Mouse (Mus musculus) brain, adult 2 months (tissue): ENCODE measurements around the gene Bcl10.
"Not testable (repeated sequence)": the region's sequence is repeated elsewhere in the genome, so short reads cannot be mapped to it uniquely, and the experiment has no call there.

Experiments
- DNase-seq: peaks from one replicate; pipeline ENCODE4 v3.0.0; 2011; ENCODE audit warnings: low read depth, low spot score

Bcl10 gene

GRCm38 (mm10) chr3:145913263-145913662 lies 9.3 kb upstream of the Bcl10 start:
- DNase-seq: no peak

GRCm38 (mm10) chr3:145913942-145914341 lies 8.7 kb upstream of the Bcl10 start:
- not testable (repeated sequence) for DNase-seq

GRCm38 (mm10) chr3:145916374-145916773 lies 6.2 kb upstream of the Bcl10 start:
- DNase-seq: no peak

DNA sequence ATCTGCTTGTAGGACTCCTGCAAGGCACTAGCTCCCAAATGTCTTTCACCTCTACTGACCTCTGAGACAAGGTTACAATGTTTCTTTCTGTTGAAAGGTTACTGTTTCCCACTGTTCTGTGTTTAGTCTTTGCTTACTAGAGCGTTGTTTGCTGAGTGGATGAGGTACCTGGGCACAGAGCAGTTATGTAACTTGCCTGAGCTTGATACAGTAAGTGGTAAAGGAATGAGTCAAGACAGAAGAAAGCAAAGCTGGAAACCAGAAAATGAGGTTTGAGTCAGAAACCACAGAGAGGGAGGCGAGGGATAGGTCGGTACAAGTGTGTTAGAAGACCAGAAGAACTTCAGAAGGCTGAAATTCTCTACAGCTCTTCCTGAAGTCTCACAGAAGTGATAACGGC lies 5.8 kb upstream of the Bcl10 start:
- DNase-seq: no peak

GRCm38 (mm10) chr3:145922971-145923370 lies 367 bp downstream of the Bcl10 start:
- DNase-seq: no peak

- peak; percentile 100 for DNase-seq
Observed at GRCm38 (mm10) chr3:145923874-145924577, 1.4 kb downstream of the Bcl10 start.

DNA sequence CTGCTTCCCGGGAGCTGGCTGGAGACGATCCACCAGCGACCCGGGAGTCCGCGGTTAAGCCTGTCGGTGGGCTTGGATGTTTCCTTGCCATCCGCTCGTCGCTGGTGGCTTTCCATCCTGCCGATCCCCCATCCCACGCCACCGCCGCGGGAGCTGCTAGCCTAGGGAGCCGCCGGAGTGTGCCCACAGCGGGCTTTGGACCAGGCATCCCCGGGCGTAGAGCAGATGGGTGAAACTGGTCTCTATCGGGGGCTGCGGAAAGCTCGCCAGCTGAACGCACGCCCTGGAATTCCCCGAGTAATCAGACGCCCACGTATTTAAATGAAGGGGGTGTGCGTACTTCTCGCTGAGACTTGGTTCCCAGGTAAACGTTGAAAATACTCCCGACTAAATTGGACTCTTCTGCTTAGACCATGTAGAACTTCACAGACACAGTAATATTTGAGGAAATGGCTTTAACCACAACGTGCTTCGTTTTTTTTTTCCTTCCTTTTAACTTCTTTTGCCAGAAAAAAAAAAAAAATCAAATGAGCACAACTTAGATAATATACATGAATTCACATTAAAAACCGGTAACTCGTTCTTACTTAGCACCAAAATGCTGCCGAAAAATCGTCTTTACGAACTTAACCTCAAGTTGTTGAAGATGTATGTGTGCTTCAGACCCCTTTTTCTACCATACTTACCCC lies 2.2 kb downstream of the Bcl10 start:
- DNase-seq: peak; percentile 61

GRCm38 (mm10) chr3:145925506-145925905 lies 2.9 kb downstream of the Bcl10 start:
- no peak for DNase-seq

- no peak for DNase-seq
Observed at GRCm38 (mm10) chr3:145929525-145930400, 7.2 kb downstream of the Bcl10 start.

DNA sequence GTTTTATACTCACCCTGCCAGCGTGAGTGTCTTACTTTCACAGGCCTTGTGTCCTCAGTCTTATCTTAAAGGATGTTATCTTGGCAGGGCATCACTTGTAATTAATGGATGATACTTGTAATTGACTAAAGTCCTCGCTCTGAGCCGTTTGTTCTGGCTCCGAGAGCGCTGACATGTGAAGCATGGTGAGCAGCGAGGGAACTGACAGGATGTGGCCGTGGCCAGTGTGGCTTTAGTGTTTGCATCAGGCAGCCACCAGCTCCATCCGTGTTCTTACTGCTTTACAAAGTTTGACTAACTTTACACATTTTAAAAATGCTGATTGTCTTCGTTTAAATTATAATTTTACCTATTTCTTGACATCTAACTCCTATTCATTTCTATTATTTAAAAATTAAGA lies 11.2 kb downstream of the Bcl10 start:
- DNase-seq: no peak

GRCm38 (mm10) chr3:145937505-145938404 lies 15.2 kb downstream of the Bcl10 start, which contains the start of gene 2410004B18Rik:
Gene 2410004B18Rik, plus strand, starts transcription at chr3:145938014.
- peak; percentile 95 for DNase-seq

- DNase-seq: no peak
Observed at GRCm38 (mm10) chr3:145938405-145939349, 16.1 kb downstream of the Bcl10 start.

GRCm38 (mm10) chr3:145939402-145939801 lies 16.8 kb downstream of the Bcl10 start:
- no peak for DNase-seq

DNA sequence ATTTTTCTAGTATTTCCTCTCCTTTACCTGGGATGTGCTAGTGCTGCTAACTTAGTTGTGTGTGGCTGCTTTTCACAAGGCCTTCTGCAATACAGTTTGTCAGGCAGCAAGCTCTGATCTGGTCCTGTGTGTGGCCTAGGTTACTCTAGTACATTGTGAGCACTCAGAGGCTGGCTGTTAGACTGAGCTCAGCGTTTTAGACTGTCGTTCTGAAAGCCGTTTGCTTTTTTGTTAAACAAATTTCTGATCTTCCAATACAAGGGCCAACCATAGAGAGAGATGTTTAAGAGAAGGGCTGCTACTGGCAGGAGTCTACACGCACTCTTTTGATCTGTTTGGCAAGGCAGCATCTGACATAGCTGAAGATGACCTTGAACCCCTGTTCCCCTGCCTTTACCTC lies 17.4 kb downstream of the Bcl10 start:
- DNase-seq: no peak

DNA sequence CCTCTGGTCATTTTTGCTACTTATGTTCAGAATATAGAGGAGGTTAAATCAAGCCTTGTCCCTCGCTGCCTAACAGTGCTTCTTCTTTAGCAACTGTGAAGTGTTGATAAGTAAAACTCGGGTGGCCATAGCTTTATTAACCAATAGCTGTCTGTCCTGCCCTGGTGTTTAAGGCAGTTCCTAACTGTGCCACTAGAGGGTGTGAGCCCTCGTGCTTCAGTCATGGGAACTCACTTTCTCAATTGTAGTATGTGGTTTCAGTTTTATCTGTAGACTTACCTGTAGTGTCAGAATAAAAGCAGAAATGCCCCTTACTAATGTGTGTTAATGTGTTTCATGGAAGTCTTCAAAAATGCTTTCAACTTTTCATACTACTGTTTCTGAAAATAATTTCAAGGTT lies 19.4 kb downstream of the Bcl10 start:
- peak; percentile 77 for DNase-seq

GRCm38 (mm10) chr3:145944348-145944747 lies 21.7 kb downstream of the Bcl10 start:
- no peak for DNase-seq

- DNase-seq: no peak
Observed at GRCm38 (mm10) chr3:145945904-145946303, 23.3 kb downstream of the Bcl10 start.

- DNase-seq: peak; percentile 22
Observed at GRCm38 (mm10) chr3:145946654-145947053, 24.1 kb downstream of the Bcl10 start.

GRCm38 (mm10) chr3:145947539-145948204 lies 25.1 kb downstream of the Bcl10 start:
- DNase-seq: no peak
